Mouse (Mus musculus): Measurements from ENCODE around the gene Pnck.

Pnck gene

DNA sequence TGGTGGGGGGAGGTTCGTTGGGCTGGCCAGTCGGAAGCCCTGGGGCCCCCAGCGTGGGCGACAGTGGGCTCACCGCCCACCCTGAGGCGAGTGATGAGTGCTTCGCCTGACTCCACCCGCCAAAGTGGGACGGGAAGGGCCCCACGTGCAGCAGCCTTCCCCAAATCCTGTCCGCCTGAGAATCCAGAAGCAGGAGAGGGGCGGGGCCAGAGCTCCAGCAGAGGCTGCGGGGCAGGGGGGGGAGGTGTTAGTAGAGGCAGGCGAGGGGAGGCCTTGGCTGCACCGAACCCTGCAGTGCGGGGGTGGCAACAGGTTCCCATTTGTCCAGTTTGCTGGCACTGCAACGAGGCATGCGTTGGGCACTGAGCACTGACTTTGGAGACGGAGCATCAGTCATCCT lies 22.5 kb downstream of the Pnck start:
- DNase-seq: no peak

DNA sequence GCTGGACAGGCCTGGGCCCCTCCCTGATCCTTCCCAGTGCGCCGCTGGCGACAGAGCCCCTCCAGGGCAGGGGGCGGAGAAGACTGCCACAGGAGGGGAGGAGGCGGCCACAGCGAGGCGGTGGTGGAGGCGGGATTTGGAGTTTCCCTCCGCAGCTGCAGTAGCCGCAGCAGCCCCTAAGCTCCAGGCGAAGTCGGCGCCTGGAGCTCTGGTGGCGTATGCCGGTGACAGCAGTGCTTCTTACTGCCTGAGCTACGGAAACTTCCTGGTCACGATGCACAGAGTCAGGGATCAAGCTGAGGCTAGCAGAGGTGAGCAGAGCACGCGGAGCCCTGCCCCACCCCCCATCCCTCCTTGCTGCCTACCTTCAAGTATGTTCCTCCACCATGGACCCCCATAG lies 24.5 kb downstream of the Pnck start:
- no peak for DNase-seq

DNA sequence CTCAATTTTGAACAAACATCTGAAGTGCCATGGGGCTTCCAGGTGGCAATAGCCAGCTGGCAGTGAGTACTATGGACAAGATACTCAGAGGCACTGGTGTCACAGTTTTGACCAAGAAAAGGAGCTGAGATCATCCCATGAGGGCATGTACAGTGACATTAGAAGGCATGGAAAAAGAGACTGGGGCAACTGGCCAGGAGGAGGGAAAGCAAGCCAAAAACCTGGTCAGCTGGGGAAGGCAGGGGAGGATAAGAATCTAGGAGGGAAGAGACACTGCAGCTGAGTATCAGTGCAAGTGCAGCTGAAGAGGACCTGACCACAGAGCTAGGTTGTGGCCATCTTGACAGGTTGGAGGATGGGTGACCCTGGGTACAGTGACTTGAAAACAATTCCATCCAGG lies 32.9 kb downstream of the Pnck start:
- no peak for DNase-seq

- no peak for DNase-seq
These were observed 40.0 kb downstream of the Pnck start for GRCm38 (mm10) chrX:73619890-73620289.

DNA sequence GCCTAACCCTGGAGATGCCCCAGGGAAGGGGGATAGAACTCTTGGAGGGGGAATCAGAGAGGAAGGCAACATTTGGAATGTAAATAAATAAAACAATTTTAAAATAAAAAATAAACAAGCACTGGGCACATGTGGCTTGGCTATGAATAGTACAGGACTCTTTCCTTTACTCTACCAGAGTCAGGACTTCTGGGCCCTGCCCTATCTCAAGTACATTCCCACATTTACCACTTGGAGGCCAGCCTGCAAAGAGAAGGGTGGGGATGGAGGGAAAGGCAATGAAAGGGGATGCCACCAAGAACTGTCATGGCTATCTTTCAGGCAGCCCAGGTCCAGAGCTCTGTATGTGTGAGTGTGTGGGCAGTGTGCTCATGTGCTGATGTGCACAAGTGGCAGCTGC lies 40.5 kb downstream of the Pnck start:
- no peak for DNase-seq

GRCm38 (mm10) chrX:73615876-73616275 lies 44.0 kb downstream of the Pnck start:
- no peak for DNase-seq

DNA sequence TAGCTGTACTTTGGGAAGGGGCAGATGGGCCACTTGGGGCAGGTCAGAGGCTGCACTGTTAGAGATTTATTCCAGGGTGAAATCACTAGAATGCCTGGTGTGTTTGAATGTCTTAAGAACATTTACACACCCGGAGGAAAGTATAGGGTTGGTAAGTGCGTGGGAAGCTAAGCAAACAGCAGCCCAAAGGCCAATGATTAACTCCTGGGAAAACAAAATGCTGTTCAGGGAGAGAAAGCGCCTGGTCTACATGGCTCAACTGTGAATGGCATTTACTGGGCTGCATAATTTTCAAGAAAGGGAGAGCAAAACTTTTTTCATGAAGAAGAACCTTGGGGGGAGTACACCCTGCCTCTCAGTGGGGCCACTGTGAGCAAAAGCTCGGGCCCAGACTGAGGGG lies 46.3 kb downstream of the Pnck start:
- no peak for DNase-seq
